Comparison of ENCODE assay signal across 8 mouse cellular contexts in genomic region chr8:88696721-88697641, GRCm38 (mm10). TPM values are rescaled to one million over a fixed set of nuclear protein-coding genes. Genes with fewer than 3 reads are reported as not detected.
DNase-seq lines count a peak whose midpoint lies in the region; ATAC-seq lines count a peak whose summit lies in the region.

TSS of gene Cyld (plus strand) at chr8:88697028.

- intact Hi-C loops in gastrocnemius, postnatal 14 days (cut with DNase I; ENCODE audit: low total_unique reads) = no loop called here
- intact Hi-C loops in left cerebral cortex, postnatal 10 days (cut with DNase I) = loop anchor here (2.0 kb wide), 1 partner anchor 68 kb away; no protein-coding TSS in a partner anchor

- peak; percentile 82 for ATAC-seq in inflammation-experienced regulatory T-cells, adult 6 months
- peak; percentile 97 for ATAC-seq in megakaryocyte-erythroid progenitor cell, adult 5-6 weeks (replicated peaks; ENCODE audit: low FRiP score, low TSS enrichment, poor library complexity, severe bottlenecking)

- peak; percentile 99 to 100 for DNase-seq in adrenal gland, adult (ENCODE audit: inconsistent age in 2 of 2, low spot score in 1 of 2)
- DNase-seq in embryo, embryonic 10.5 days (ENCODE audit: low spot score) = peak; percentile 99
- DNase-seq in gastrocnemius, postnatal 14 days = peak; percentile 99
- peak; percentile 98 to 99 for DNase-seq in left cerebral cortex, postnatal 10 days (ENCODE audit: extremely low spot score in 1 of 2, low spot score in 2 of 2)
- peak; percentile 97 for DNase-seq in right cerebral cortex, postnatal 25 days
- peak; percentile 97 to 99 for DNase-seq in urinary bladder, postnatal 4 days (ENCODE audit: low spot score in 2 of 2)

RNA-seq across cellular contexts. Expression of gene Cyld, which starts in this region (rescaled TPM):
- total RNA-seq in gastrocnemius, postnatal 14 days (2021) = 10 to 100 TPM; 10.4 to 11.7 TPM
- polyA plus RNA-seq in inflammation-experienced regulatory T-cells, adult 6 months (2017; shearing (Covaris generic)) = 10 to 100 TPM; 88.9 to 92.6 (median 90.9) TPM
- 10 to 100 TPM; 63.3 to 63.9 TPM for total RNA-seq in left cerebral cortex, postnatal 10 days (2021)
- 22.8 and 23.4 TPM in 2 replicates for total RNA-seq in megakaryocyte-erythroid progenitor cell, adult 5-6 weeks (2014; fragmentation: Nextera tagmentation)
- 23.5 and 31.9 TPM in 2 replicates for total RNA-seq in megakaryocyte-erythroid progenitor cell, adult 5-6 weeks (2017)

Comparison
In these comparisons a context has a peak if more than half of its experiments do, and no peak if none do; other contexts are left out.
1. Peak in every context shown above with its lines: DNase-seq and ATAC-seq.